ENCODE assay signal across 30 mouse cellular contexts in the genomic region with DNA sequence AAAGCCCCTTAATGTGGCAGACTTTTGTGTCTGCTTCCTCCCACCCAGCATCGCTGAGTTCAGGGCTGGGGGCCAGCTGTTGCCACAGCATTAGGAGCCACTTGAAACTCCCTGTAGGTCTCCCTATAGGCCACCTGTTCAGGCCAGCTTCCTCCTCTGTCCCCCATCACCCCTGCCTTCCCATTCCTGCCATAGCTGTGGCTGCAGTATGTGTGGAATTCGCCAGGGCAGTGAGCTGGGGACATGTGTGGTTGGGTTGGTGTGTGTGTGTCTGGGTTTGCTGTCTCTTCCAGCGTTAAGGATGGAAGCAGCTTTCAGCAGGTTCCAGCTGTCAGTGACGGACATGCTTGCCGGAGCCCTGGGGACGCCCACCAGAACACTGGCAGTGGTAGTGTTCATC.
DNase-seq lines count a peak whose midpoint lies in the region; ATAC-seq and TF ChIP-seq lines count a peak whose summit lies in the region.
"Had no signal": no experiment of that assay in that cellular context is flagged by ENCODE, and none has a peak within 500 bp of the region (broad histone marks: within the 10 kb centered on the region; RNA-seq: fewer than 3 reads in every experiment).

No protein-coding gene starts in this region.

- WGBS in heart, embryonic 11.5 days (ENCODE audit: insufficient replicate concordance), result 53% methylated on average over 6 of the region's 6 CpGs
- whole genome bisulfite sequencing in heart, adult 2 months, result 69% methylated on average over 6 of the region's 6 CpGs
- 37% methylated on average over 6 of the region's 6 CpGs for WGBS in heart, embryonic 16.5 days
- WGBS in limb, embryonic 10.5 days, result 85% methylated on average over 6 of the region's 6 CpGs

- peak overlapping the region; percentile 7; the same call in 1 of the 2 replicates for H3K27ac ChIP-seq in heart, embryonic 11.5 days (ENCODE audit: low read depth, low read length)
- H3K27ac ChIP-seq in heart, adult 2 months, result no peak overlapping the region
- H3K27ac ChIP-seq in heart, embryonic 16.5 days (ENCODE audit: low read length), result no peak overlapping the region
- peak overlapping the region; percentile 4; the same call in 1 of the 2 replicates for H3K27ac ChIP-seq in limb, embryonic 10.5 days
- H3K27ac ChIP-seq: embryonic facial prominence, embryonic 13.5 days; forebrain, embryonic 13.5 days; hindbrain, embryonic 12.5 days; hindbrain, postnatal 0 days; intestine, embryonic 15.5 days; liver, embryonic 12.5 days; neural tube, embryonic 12.5 days had no signal

- DNase-seq in heart, adult 2 months, result no peak
- no peak for DNase-seq in heart, adult 8-10 months (ENCODE audit: low spot score)
- no peak for DNase-seq in limb, embryonic 10.5 days (ENCODE audit: low spot score)
- DNase-seq in adrenal gland, postnatal 14 days, result no peak
- DNase-seq: adrenal gland, adult 8-10 months; cerebellum, adult 8-10 months; cerebellum, postnatal 25 days; heart, postnatal 10 days; kidney, adult 2 months; kidney, postnatal 4 days; layer of hippocampus, postnatal 36 days; left cerebral cortex, postnatal 4 days; liver, postnatal 0 days; lung, postnatal 36 days; right cerebral cortex, adult 18-20 months; spleen, adult 18-20 months; thymus, postnatal 14 days had no signal

- no peaks in the 10 kb centered on the region for H3K36me3 ChIP-seq in heart, embryonic 11.5 days (ENCODE audit: control insufficient read depth, insufficient read depth, low read length)
- no peaks in the 10 kb centered on the region for H3K36me3 ChIP-seq in heart, adult 2 months (ENCODE audit: control insufficient read depth, insufficient read depth, low read length)
- no peaks in the 10 kb centered on the region for H3K36me3 ChIP-seq in heart, embryonic 16.5 days (ENCODE audit: control insufficient read depth, insufficient read depth)
- no peaks in the 10 kb centered on the region for H3K36me3 ChIP-seq in limb, embryonic 10.5 days
- no peaks in the 10 kb centered on the region for H3K36me3 ChIP-seq in myocyte (ENCODE audit: control insufficient read depth, insufficient read depth)
- H3K36me3 ChIP-seq: embryonic facial prominence, embryonic 13.5 days; hindbrain, embryonic 12.5 days; intestine, embryonic 15.5 days; liver, embryonic 12.5 days; neural tube, embryonic 12.5 days had no signal

- no peaks in the 10 kb centered on the region for H3K27me3 ChIP-seq in heart, embryonic 11.5 days (ENCODE audit: control insufficient read depth, insufficient read depth, low read length)
- H3K27me3 ChIP-seq in heart, adult 2 months (ENCODE audit: control insufficient read depth, insufficient read depth, low read length), result no peaks in the 10 kb centered on the region
- no peaks in the 10 kb centered on the region for H3K27me3 ChIP-seq in heart, embryonic 16.5 days (ENCODE audit: control insufficient read depth, insufficient read depth, low read length)
- 0 out of 2 replicates have a peak, but pooled peaks cover under 1% of the 10 kb centered on the region for H3K27me3 ChIP-seq in limb, embryonic 10.5 days (ENCODE audit: low read depth, poor library complexity, severe bottlenecking)
- no peaks in the 10 kb centered on the region for H3K27me3 ChIP-seq in myocyte (ENCODE audit: control insufficient read depth, insufficient read depth, insufficient read length)
- H3K27me3 ChIP-seq: embryonic facial prominence, embryonic 13.5 days; forebrain, embryonic 13.5 days; hindbrain, embryonic 12.5 days; intestine, embryonic 15.5 days; neural tube, embryonic 12.5 days had no signal

- no peak for TF ChIP-seq CTCF in heart, adult 2 months (IDR thresholded peaks at IDR 0.05)

- peaks cover 31% of the 10 kb centered on the region for H3K4me1 ChIP-seq in heart, embryonic 11.5 days (ENCODE audit: control insufficient read depth, insufficient read depth, low read length)
- H3K4me1 ChIP-seq in heart, adult 2 months (ENCODE audit: control insufficient read depth, insufficient read depth, low read length), result no peaks in the 10 kb centered on the region; the same call in 1 of the 2 replicates
- peaks cover 12% of the 10 kb centered on the region for H3K4me1 ChIP-seq in heart, embryonic 16.5 days (ENCODE audit: control insufficient read depth, insufficient read depth, low read length)
- H3K4me1 ChIP-seq in limb, embryonic 10.5 days, result peaks cover 45% of the 10 kb centered on the region
- H3K4me1 ChIP-seq: forebrain, embryonic 13.5 days; intestine, embryonic 15.5 days had no signal

- TF ChIP-seq EP300 in heart, adult 2 months (IDR thresholded peaks at IDR 0.05; ENCODE audit: insufficient read depth, low read depth, low read length), result no peak

- no peaks in the 10 kb centered on the region for H3K9me3 ChIP-seq in heart, embryonic 11.5 days (replicated peaks; ENCODE audit: control insufficient read depth, low read length)
- H3K9me3 ChIP-seq in heart, embryonic 16.5 days (replicated peaks; ENCODE audit: control insufficient read depth, low read length), result no peaks in the 10 kb centered on the region
- H3K9me3 ChIP-seq in limb, embryonic 10.5 days (replicated peaks), result no peaks in the 10 kb centered on the region
- H3K9me3 ChIP-seq: embryonic facial prominence, embryonic 13.5 days; forebrain, embryonic 13.5 days; hindbrain, embryonic 12.5 days; intestine, embryonic 15.5 days; liver, embryonic 12.5 days; neural tube, embryonic 12.5 days had no signal

- intact Hi-C loops in heart, adult 2 months (cut with DNase I), result no loop called here

- TF ChIP-seq POLR2A in heart, adult 2 months (IDR thresholded peaks at IDR 0.05; ENCODE audit: insufficient read depth, low read depth, low read length), result no peak
- no peak for TF ChIP-seq POLR2A in myocyte (IDR thresholded peaks at IDR 0.05; ENCODE audit: insufficient read length, low read depth)

- H3ac ChIP-seq in myocyte (ENCODE audit: control insufficient read depth, insufficient read length), result no peak overlapping the region

- ATAC-seq in heart, embryonic 11.5 days (replicated peaks; ENCODE audit: insufficient number of reproducible peaks, low FRiP score, low TSS enrichment), result 0 out of 2 replicates have a peak, but pooled peaks have one; percentile 18
- peak; percentile 70 for ATAC-seq in heart, embryonic 16.5 days (replicated peaks; ENCODE audit: extremely low read depth, insufficient read depth, low FRiP score)
- ATAC-seq: activated CD4-positive, CD25-positive, alpha-beta regulatory T cell, adult 4 months; forebrain, embryonic 13.5 days; hindbrain, postnatal 0 days; intestine, embryonic 15.5 days; liver, embryonic 12.5 days; liver, postnatal 0 days; midbrain, embryonic 16.5 days had no signal

- H3K4me3 ChIP-seq in heart, embryonic 11.5 days (ENCODE audit: low read depth, low read length), result no peak overlapping the region
- no peak overlapping the region for H3K4me3 ChIP-seq in heart, adult 2 months
- no peak overlapping the region for H3K4me3 ChIP-seq in heart, embryonic 16.5 days (ENCODE audit: low read length)
- no peak overlapping the region for H3K4me3 ChIP-seq in limb, embryonic 10.5 days
- H3K4me3 ChIP-seq in myocyte, result no peak overlapping the region
- H3K4me3 ChIP-seq: embryonic facial prominence, embryonic 13.5 days; forebrain, embryonic 13.5 days; hindbrain, embryonic 12.5 days; intestine, embryonic 15.5 days; liver, embryonic 12.5 days; neural tube, embryonic 12.5 days had no signal

- no peak overlapping the region for H3K9ac ChIP-seq in heart, embryonic 11.5 days (ENCODE audit: low read depth, low read length)
- H3K9ac ChIP-seq in heart, adult 2 months (ENCODE audit: low read depth, low read length), result no peak overlapping the region
- H3K9ac ChIP-seq in heart, embryonic 16.5 days (ENCODE audit: low read length), result no peak overlapping the region
- H3K9ac ChIP-seq: embryonic facial prominence, embryonic 13.5 days; forebrain, embryonic 13.5 days; hindbrain, embryonic 12.5 days; intestine, embryonic 15.5 days; liver, embryonic 12.5 days; liver, postnatal 0 days; neural tube, embryonic 12.5 days had no signal

- no peaks in the 10 kb centered on the region for H3K79me2 ChIP-seq in heart, adult 2 months (replicated peaks; ENCODE audit: control insufficient read depth, insufficient read depth, low read length)
- H3K79me2 ChIP-seq in myocyte (ENCODE audit: control insufficient read depth, insufficient read depth), result no peaks in the 10 kb centered on the region

- no peak overlapping the region for H3K4me2 ChIP-seq in heart, embryonic 11.5 days
- no peak overlapping the region for H3K4me2 ChIP-seq in heart, embryonic 16.5 days (ENCODE audit: low read depth, low read length)
- H3K4me2 ChIP-seq in myocyte (ENCODE audit: low read depth), result no peak overlapping the region
- H3K4me2 ChIP-seq: embryonic facial prominence, embryonic 13.5 days; forebrain, embryonic 13.5 days; hindbrain, embryonic 12.5 days; intestine, embryonic 15.5 days; liver, embryonic 12.5 days; midbrain, embryonic 11.5 days; neural tube, embryonic 12.5 days had no signal

TF ChIP-seq in myocyte, 11 proteins besides CTCF, POLR2A, EP300 and RAD21:
- TF ChIP-seq TCF12 (IDR thresholded peaks at IDR 0.05; ENCODE audit: insufficient read depth, poor library complexity, severe bottlenecking), result peak; percentile 83
- TF ChIP-seq MYOG (IDR thresholded peaks at IDR 0.05; ENCODE audit: control insufficient read depth in 1 of 3, insufficient read depth in 1 of 3, insufficient read length in 2 of 3, low read depth in 2 of 3), result peak; percentile 75 to 99 (median 97)
- TF ChIP-seq TCF3 (IDR thresholded peaks at IDR 0.05; ENCODE audit: insufficient read length, low read depth), result peak; percentile 96
- TF ChIP-seq REST (IDR thresholded peaks at IDR 0.05; ENCODE audit: insufficient read depth, insufficient read length), result no peak
- TF ChIP-seq MAX (IDR thresholded peaks at IDR 0.05; ENCODE audit: low read depth), result no peak
- no peak for TF ChIP-seq USF1 (IDR thresholded peaks at IDR 0.05; ENCODE audit: low read depth)
- peak; percentile 2 to 98 (median 97) for TF ChIP-seq MYOD1 (IDR thresholded peaks at IDR 0.05; ENCODE audit: control insufficient read depth in 1 of 3, insufficient read length in 2 of 3, low read depth in 2 of 3)
- TF ChIP-seq SRF (IDR thresholded peaks at IDR 0.05; ENCODE audit: control insufficient read depth, insufficient read length, low read depth), result no peak
- no peak for TF ChIP-seq POLR2AphosphoS2 (IDR thresholded peaks at IDR 0.05; ENCODE audit: insufficient read length, low read depth)

Comparison
In these comparisons a context has a peak if more than half of its experiments do, and no peak if none do; other contexts are left out.
1. H3K27ac ChIP-seq: peak in heart, embryonic 11.5 days (single experiment) and limb, embryonic 10.5 days (single experiment); none in heart, adult 2 months (single experiment) and heart, embryonic 16.5 days (single experiment).